Mouse (Mus musculus) adrenal gland, postnatal 10 days (tissue): ENCODE measurements around the gene AC170998.1. TPM values are rescaled to one million over a fixed set of nuclear protein-coding genes. Genes with fewer than 3 reads are reported as not detected.
A peak's percentile ranks its signal among the peaks of the same experiment; 100 is the strongest.

ENCODE experiments used
- DNase-seq: peaks from one replicate; pipeline ENCODE4 v3.0.0; 2021; ENCODE audit warnings: mixed read lengths
- long read RNA-seq, 2 experiments: library from polyadenylated mRNA; stranded (forward); transcript quantifications; one replicate each; pipeline ENCODE4 v2.0.0; 2021
- total RNA-seq, 2 experiments: library from RNA; stranded (reverse); gene quantifications; 2 replicates each; pipeline ENCODE4 v1.2.3; 2021

Gene AC170998.1
- total RNA-seq = 1 to 10 TPM in 1 of 2 experiments, under 1 TPM in 1; 0.78 to 1.7 TPM
- long read RNA-seq, experiment 1 = 0 reads
- long read RNA-seq, experiment 2 = 0 reads

GRCm38 (mm10) chr17:28725783-28726182 is at the start of gene AC170998.1:
Gene AC170998.1 (plus strand): TSS chr17:28726083.
- no peak for DNase-seq

- no peak for DNase-seq
Measured at GRCm38 (mm10) chr17:28682311-28683084, 43.4 kb upstream of the AC170998.1 start.

DNA sequence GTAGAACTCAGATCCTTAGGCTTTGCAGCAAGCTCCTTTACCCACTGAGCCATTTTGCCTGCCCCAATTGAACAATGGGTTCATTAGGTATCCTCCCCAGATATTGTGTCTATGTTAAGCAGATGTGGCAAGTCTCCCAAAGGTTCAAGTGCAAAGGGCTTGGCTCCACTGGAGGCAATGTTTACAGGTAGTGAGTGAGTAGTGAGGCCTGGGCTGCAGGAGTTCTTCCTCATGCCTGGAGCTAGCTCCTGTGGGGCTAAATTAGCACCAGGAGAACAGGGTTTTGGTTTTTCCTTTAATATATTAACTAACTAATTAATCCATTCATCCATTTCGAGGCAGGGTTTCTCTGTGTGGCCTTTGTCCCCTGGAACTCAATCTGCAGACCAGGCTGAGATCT is 42.3 kb upstream of the AC170998.1 start:
- no peak for DNase-seq

DNA sequence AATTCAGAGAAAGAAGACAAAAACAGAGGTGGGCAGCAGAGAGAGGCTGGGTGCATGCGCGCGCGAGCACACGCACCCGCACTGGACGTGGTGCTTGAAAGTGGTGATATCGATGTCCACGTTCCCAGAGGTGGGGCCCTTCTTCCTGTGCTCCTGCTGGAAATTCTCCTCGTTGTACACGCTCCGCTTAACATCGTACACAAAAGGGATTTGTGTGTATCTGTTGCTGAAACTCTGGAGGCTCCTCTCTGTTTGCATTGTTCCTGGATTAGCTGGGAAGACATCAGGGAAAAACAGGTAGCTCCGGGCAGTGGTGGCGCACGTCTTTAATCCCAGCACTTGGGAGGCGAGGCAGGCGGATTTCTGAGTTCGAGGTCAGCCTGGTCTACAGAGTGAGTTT is 41.3 kb upstream of the AC170998.1 start:
- DNase-seq = no peak

DNA sequence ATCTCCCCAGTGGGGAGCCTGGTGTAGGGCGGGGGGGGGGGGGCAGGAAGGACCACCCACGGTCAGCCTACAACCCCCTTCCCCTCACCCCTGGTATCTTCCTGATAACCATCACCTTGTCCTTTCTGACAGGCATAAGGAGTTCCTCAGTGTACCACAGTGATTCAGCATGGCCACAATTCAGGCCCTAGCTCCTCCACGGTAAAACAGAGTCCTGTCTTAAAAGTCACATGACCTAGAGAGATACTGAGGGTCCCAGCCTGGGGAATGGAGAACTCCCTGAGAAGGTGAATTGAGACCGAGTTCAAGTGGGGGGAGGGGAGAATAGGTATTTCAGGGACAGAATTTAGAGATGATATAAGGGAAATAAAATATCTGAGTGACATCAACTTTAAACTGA is 38.5 kb upstream of the AC170998.1 start:
- DNase-seq = no peak

- peak; percentile 57 for DNase-seq
Measured at GRCm38 (mm10) chr17:28689586-28690283, 36.1 kb upstream of the AC170998.1 start, which contains the start of gene Slc26a8. Gene Slc26a8 (minus strand): TSS chr17:28690233.

DNA sequence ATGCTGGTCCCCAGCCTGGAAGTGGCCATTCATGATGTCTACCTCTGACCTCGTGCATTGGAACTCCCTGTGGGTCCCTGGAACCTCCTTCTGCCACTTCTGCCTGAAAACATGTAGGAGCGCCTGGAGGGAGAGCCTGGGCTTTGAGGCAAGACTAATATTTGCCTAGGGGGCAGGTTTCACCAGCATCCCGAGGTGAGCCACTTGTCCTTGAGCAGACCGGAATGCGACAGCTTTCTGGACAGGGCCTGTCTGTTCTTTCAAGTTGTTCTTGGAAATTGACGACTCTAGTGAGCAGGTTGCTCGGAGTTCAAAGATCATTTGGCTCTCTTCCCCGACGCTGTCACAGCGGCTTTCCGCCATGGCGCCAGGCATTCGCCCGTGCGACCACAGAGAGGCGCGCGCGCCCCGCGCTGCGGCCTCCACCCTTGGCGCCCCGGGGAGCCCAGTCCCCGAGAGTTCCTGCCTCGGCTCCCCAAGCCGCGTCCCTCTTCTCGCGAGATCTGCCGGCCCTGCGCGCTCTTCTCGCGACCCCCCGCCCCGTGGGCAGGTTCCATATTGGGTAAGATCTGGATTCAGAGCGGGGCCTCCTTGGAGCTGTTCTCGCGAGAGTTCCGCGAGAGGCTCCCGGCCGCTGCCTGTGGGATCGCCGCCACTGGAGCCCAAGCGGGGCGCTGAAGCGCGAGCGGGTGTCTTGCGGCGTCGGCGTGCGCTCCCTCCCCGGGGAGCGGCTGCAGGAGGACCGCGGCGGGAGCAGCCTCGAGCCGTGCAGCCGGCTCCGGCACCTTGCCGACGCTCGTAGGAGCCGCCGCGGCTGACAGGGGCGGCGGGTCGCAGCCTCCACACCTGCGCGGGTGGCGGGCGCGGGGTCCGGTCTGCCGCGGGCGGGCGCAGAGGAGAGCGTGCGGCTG is 34.9 kb upstream of the AC170998.1 start, which contains the start of gene Mapk14:
TSS of gene Mapk14 (plus strand) at position 554 of the 911 bp plus-strand sequence.
- DNase-seq = peak; percentile 100

DNA sequence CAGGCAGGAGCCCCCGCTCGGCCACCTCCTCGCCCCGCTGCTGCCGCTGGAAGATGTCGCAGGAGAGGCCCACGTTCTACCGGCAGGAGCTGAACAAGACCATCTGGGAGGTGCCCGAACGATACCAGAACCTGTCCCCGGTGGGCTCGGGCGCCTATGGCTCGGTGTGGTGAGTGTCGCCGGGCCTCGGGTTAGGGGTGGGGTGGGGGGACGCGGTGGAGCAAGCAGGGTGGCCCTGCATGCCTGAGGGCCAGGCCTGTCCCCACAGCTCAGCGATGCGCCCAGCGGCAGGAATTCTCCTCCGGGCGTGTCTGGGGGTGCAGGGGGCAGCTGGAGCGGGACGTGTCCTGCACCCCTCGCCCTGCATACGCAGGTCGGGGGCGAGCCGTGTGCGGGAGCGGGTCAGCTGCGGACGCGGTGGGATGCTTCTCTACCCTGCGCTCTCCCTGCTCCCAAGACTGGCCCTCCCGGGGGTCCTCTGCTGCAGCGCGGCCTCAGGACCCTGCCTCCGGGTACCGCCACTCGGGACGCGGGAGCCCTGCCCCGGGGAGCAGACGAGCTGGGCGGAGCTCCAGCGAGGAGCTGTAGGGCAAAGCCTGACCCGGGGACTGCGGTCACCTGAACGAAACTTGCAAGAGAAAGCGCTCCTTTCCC is 34.1 kb upstream of the AC170998.1 start:
- DNase-seq = peak; percentile 75

DNA sequence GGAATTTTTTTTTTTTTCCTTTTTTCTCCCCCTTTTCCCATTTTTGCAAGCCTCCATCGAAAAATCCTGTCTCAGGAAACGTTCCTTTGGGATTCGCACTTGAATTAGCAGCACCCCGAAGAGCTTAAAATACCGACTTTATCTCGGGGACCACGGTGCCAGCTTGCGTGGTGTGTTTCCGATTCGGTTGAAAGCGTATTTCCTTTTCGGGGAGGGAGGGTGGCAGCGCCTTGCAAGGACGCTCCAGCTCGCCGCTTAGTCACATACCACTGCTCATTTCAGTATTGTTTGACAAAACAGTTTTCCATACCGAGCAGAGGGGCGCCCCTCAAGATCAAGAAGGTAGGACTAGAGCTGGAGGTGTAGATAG is 33.6 kb upstream of the AC170998.1 start:
- DNase-seq = peak; percentile 75

DNA sequence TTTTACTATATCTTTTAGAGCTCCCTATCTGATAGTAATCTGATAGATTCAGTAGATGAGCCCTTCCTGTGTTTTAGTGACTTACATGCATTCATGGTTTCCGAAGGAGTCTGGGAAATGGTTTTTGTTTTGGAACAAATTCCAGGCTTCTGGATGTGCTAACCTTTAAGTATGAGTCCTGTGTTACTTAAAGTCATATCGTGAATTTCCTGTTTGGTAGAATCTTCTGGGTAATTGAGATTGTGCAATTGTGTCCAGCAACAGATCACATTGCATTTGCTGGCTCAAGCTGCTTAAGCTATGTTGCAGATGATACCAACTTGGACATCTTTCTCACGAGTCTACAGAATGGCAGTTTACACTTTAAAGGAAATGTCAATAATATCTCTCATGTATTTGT is 32.8 kb upstream of the AC170998.1 start:
- DNase-seq = no peak

- DNase-seq = no peak
Measured at GRCm38 (mm10) chr17:28694078-28694477, 31.8 kb upstream of the AC170998.1 start.

GRCm38 (mm10) chr17:28694832-28695231 is 31.1 kb upstream of the AC170998.1 start:
- no peak for DNase-seq

- DNase-seq = no peak
Measured at GRCm38 (mm10) chr17:28696641-28697040, 29.2 kb upstream of the AC170998.1 start.

GRCm38 (mm10) chr17:28697290-28698195 is 28.3 kb upstream of the AC170998.1 start:
- DNase-seq = peak; percentile 26

DNA sequence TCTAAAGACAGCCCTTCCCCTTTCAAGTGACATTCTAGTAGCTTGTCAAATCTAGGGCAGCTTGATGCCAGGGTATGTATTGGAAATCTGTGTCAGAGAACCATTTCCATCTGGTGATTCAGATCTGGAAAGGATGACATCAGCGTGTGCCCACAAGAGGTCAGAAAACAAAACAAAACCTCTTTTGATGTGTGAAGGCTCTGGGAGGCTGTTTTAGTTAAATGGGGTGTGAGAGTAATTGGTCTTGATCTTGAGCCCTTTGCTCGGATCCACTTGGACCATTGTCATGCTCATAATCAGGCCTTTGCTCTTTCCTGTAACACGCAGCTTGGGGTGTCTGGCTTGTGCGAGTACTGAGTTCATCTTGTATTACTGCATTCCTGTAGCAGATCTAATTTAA is 27.6 kb upstream of the AC170998.1 start:
- peak; percentile 19 for DNase-seq

- DNase-seq = no peak
Measured at GRCm38 (mm10) chr17:28698672-28699071, 27.2 kb upstream of the AC170998.1 start.

DNA sequence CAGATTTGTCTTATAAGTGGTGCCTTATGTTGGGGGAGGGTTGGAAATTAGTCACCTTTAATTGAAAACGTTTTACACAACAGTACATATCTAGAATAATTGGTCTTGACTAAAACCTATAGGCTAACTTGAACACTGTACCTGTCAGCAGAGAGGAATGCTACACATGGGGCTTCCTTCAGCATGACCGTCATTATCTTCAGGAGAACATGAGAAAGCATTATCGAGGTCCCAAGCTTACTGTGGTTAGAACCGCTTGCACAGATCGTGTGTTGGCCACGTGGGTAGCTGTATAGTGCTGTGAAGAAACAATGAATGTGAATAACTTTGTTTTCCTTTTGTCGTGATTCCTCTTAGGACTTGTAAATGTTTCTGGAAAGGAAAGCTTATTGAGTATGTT is 26.1 kb upstream of the AC170998.1 start:
- no peak for DNase-seq

GRCm38 (mm10) chr17:28701171-28701570 is 24.7 kb upstream of the AC170998.1 start:
- no peak for DNase-seq

- no peak for DNase-seq
Measured at GRCm38 (mm10) chr17:28701737-28702136, 24.1 kb upstream of the AC170998.1 start.

DNA sequence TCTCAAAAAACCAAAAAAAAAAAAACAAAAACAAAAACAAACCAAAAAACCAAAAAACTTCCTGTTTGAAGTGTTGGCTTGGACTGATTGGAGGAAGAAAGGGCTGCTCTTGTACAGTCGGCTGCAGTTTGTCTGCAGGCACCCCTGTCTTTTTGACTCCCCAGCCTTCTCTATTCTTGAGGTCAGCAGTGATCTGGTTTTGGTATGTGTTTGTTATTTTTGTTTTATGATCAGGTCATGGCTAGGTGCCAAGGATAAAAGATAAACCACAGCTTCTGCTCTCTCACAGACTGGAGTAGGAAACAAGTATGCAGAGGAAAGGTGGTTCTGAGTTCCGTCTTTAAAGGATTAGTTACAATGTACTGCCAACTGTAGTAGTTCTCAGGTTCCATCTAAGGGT is 23.2 kb upstream of the AC170998.1 start:
- no peak for DNase-seq

DNA sequence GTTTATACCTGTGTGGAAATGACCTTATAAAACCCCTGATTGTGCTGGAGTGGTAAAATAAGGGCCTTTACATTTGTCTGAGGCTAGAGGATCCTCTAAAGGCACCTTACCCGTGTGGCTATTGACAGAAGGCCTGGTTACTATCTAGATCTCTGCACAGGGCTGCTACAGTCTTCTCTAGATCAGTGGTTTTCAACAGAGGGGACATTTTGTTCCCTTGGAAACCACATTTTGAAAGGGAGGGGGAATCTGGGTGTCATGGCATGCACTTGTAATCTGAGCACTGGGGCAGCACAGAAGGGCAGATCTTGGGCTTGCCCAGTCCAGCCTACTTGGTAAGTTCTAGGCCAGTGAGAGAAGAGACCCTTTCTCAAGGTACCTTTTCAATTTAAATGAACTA is 19.2 kb upstream of the AC170998.1 start:
- no peak for DNase-seq
